Comparison of ENCODE assay signal across 30 mouse cellular contexts in genomic region chr6:12763816-12764215, GRCm38 (mm10). TPM values are rescaled to one million over a fixed set of nuclear protein-coding genes. Genes with fewer than 3 reads are reported as not detected.
"Had no signal": no experiment of that assay in that cellular context is flagged by ENCODE, and none has a peak within 500 bp of the region (broad histone marks: within the 10 kb centered on the region; RNA-seq: fewer than 3 reads in every experiment).

No protein-coding gene starts in this region.

- H3K36me3 ChIP-seq: embryonic facial prominence, embryonic 10.5 days; embryonic facial prominence, embryonic 12.5 days; embryonic facial prominence, embryonic 13.5 days; embryonic facial prominence, embryonic 15.5 days; forebrain, embryonic 10.5 days; forebrain, embryonic 12.5 days; forebrain, embryonic 15.5 days had no signal

- ATAC-seq: forebrain, embryonic 13.5 days; forebrain, embryonic 14.5 days; forebrain, embryonic 15.5 days; forebrain, embryonic 16.5 days; forebrain, postnatal 0 days had no signal

- H3K9ac ChIP-seq: embryonic facial prominence, embryonic 12.5 days; embryonic facial prominence, embryonic 13.5 days; embryonic facial prominence, embryonic 15.5 days; forebrain, embryonic 12.5 days; forebrain, embryonic 13.5 days; forebrain, embryonic 15.5 days; forebrain, postnatal 0 days had no signal

- H3K27ac ChIP-seq: embryonic facial prominence, embryonic 10.5 days; embryonic facial prominence, embryonic 12.5 days; embryonic facial prominence, embryonic 13.5 days; embryonic facial prominence, embryonic 15.5 days; forebrain, embryonic 10.5 days; forebrain, embryonic 12.5 days; forebrain, embryonic 13.5 days; forebrain, embryonic 15.5 days; gastrocnemius, adult 2 months; heart, adult 2 months had no signal

- H3K27me3 ChIP-seq: embryonic facial prominence, embryonic 12.5 days; embryonic facial prominence, embryonic 13.5 days; embryonic facial prominence, embryonic 15.5 days; forebrain, embryonic 12.5 days; forebrain, embryonic 13.5 days; forebrain, embryonic 15.5 days had no signal

- H3K4me2 ChIP-seq: embryonic facial prominence, embryonic 12.5 days; embryonic facial prominence, embryonic 13.5 days; embryonic facial prominence, embryonic 15.5 days; forebrain, embryonic 12.5 days; forebrain, embryonic 13.5 days; forebrain, embryonic 15.5 days had no signal

- H3K4me3 ChIP-seq: embryonic facial prominence, embryonic 10.5 days; embryonic facial prominence, embryonic 12.5 days; embryonic facial prominence, embryonic 13.5 days; embryonic facial prominence, embryonic 15.5 days; erythroblast, embryonic 14.5 days; forebrain, embryonic 10.5 days; forebrain, embryonic 12.5 days; forebrain, embryonic 13.5 days; forebrain, embryonic 15.5 days; gastrocnemius, adult 2 months; heart, adult 2 months had no signal

- H3K4me1 ChIP-seq: embryonic facial prominence, embryonic 10.5 days; embryonic facial prominence, embryonic 12.5 days; embryonic facial prominence, embryonic 13.5 days; embryonic facial prominence, embryonic 15.5 days; forebrain, embryonic 13.5 days; forebrain, embryonic 15.5 days had no signal

- H3K9me3 ChIP-seq: embryonic facial prominence, embryonic 10.5 days; embryonic facial prominence, embryonic 12.5 days; embryonic facial prominence, embryonic 13.5 days; embryonic facial prominence, embryonic 15.5 days; forebrain, embryonic 10.5 days; forebrain, embryonic 12.5 days; forebrain, embryonic 13.5 days; forebrain, embryonic 15.5 days had no signal

- DNase-seq: cerebellum, adult 2 months; cerebellum, adult 8-10 months; cerebellum, adult 9-10 months; cerebellum, adult 9-11 months; cerebellum, postnatal 10 days; cerebellum, postnatal 14 days; cerebellum, postnatal 25 days; cerebellum, postnatal 36 days; embryo, embryonic 11 days; forebrain, postnatal 0 days; gastrocnemius, adult 2 months; gastrocnemius, postnatal 10 days; gastrocnemius, postnatal 14 days; gastrocnemius, postnatal 25 days; heart, adult 11 months; heart, adult 18-20 months; heart, adult 2 months had no signal

RNA-seq across cellular contexts. Expression of gene Thsd7a, which starts 14.6 kb away (rescaled TPM):
- total RNA-seq: common myeloid progenitor, adult 5-6 weeks; granulocyte monocyte progenitor cell, adult 5-6 weeks had no signal
- polyA plus RNA-seq: erythroblast, embryonic 14.5 days had no signal
